Comparison of ENCODE assay signal across 11 mouse cellular contexts in the genomic region with DNA sequence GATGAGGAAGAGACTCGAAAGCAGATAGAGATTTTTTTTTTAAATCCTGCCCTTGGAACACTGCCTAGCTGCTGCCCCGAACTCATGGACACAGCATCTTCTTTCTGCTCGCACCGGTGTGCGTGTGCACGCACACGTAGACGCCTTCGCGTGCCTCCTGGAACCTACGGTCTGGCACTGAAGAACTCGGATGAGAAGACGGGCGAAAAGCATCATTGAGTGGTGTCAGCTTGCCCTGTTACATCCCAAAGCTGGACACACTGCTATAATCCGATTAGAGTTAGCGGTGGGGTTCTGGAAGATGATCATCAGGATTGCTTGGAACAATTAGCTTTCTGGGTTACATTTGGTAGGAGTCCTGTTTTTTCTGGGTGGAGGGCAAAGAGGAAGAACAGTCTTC. TPM values are rescaled to one million over a fixed set of nuclear protein-coding genes. Genes with fewer than 3 reads are reported as not detected.
DNase-seq lines count a peak whose midpoint lies in the region; ATAC-seq lines count a peak whose summit lies in the region.
"Had no signal": no experiment of that assay in that cellular context is flagged by ENCODE, and none has a peak within 500 bp of the region (broad histone marks: within the 10 kb centered on the region; RNA-seq: fewer than 3 reads in every experiment).

No protein-coding gene starts in this region.

- no peaks in the 10 kb centered on the region for H3K9me3 ChIP-seq in kidney, embryonic 15.5 days (replicated peaks)
- no peaks in the 10 kb centered on the region for H3K9me3 ChIP-seq in embryonic facial prominence, embryonic 10.5 days
- H3K9me3 ChIP-seq in hindbrain, embryonic 12.5 days (replicated peaks), result no peaks in the 10 kb centered on the region
- no peaks in the 10 kb centered on the region for H3K9me3 ChIP-seq in midbrain, embryonic 15.5 days

- peaks cover 86% of the 10 kb centered on the region for H3K27me3 ChIP-seq in kidney, embryonic 15.5 days
- H3K27me3 ChIP-seq in embryonic facial prominence, embryonic 10.5 days (replicated peaks; ENCODE audit: low read depth, poor library complexity, severe bottlenecking), result peaks cover 74% of the 10 kb centered on the region
- H3K27me3 ChIP-seq in hindbrain, embryonic 12.5 days, result peaks cover 40% of the 10 kb centered on the region
- H3K27me3 ChIP-seq in midbrain, embryonic 15.5 days (replicated peaks), result no peaks in the 10 kb centered on the region

- H3K36me3 ChIP-seq in kidney, embryonic 15.5 days, result no peaks in the 10 kb centered on the region
- no peaks in the 10 kb centered on the region for H3K36me3 ChIP-seq in embryonic facial prominence, embryonic 10.5 days (replicated peaks)
- no peaks in the 10 kb centered on the region for H3K36me3 ChIP-seq in hindbrain, embryonic 12.5 days
- no peaks in the 10 kb centered on the region for H3K36me3 ChIP-seq in midbrain, embryonic 15.5 days (replicated peaks)

- peak overlapping the region; percentile 32 for H3K4me3 ChIP-seq in kidney, embryonic 15.5 days (replicated peaks)
- H3K4me3 ChIP-seq in embryonic facial prominence, embryonic 10.5 days, result peak overlapping the region; percentile 73
- peak overlapping the region; percentile 90 for H3K4me3 ChIP-seq in hindbrain, embryonic 12.5 days
- H3K4me3 ChIP-seq in midbrain, embryonic 15.5 days, result peak overlapping the region; percentile 73
- H3K4me3 ChIP-seq: megakaryocyte, embryonic 14.5 days had no signal

- H3K4me1 ChIP-seq in kidney, embryonic 15.5 days, result peaks cover 41% of the 10 kb centered on the region
- peaks cover 49% of the 10 kb centered on the region for H3K4me1 ChIP-seq in embryonic facial prominence, embryonic 10.5 days
- H3K4me1 ChIP-seq in hindbrain, embryonic 12.5 days, result peaks cover 50% of the 10 kb centered on the region
- peaks cover 49% of the 10 kb centered on the region for H3K4me1 ChIP-seq in midbrain, embryonic 15.5 days

- 6% methylated on average over 16 of the region's 16 CpGs for WGBS in kidney, embryonic 15.5 days
- 6% methylated on average over 16 of the region's 16 CpGs for WGBS in embryonic facial prominence, embryonic 10.5 days
- 8% methylated on average over 16 of the region's 16 CpGs for WGBS in hindbrain, embryonic 12.5 days
- WGBS in midbrain, embryonic 15.5 days, result 2% methylated on average over 16 of the region's 16 CpGs

- H3K4me2 ChIP-seq in kidney, embryonic 15.5 days, result peak overlapping the region; percentile 58
- H3K4me2 ChIP-seq in hindbrain, embryonic 12.5 days (replicated peaks), result peak overlapping the region; percentile 86
- peak overlapping the region; percentile 92 for H3K4me2 ChIP-seq in midbrain, embryonic 15.5 days

- no peak overlapping the region for H3K9ac ChIP-seq in kidney, embryonic 15.5 days
- H3K9ac ChIP-seq in hindbrain, embryonic 12.5 days, result peak overlapping the region; percentile 96; the same call in 1 of the 2 replicates
- H3K9ac ChIP-seq in midbrain, embryonic 15.5 days, result peak overlapping the region; percentile 91; the same call in 1 of the 2 replicates

- no peak for ATAC-seq in kidney, embryonic 15.5 days (replicated peaks; ENCODE audit: low FRiP score)
- no peak for ATAC-seq in hindbrain, embryonic 12.5 days (ENCODE audit: low FRiP score)
- ATAC-seq in midbrain, embryonic 15.5 days (replicated peaks), result no peak
- ATAC-seq in megakaryocyte-erythroid progenitor cell, adult 5-6 weeks (replicated peaks; ENCODE audit: low FRiP score, low TSS enrichment, poor library complexity, severe bottlenecking), result no peak

- H3K27ac ChIP-seq in kidney, embryonic 15.5 days, result no peak overlapping the region
- no peak overlapping the region for H3K27ac ChIP-seq in embryonic facial prominence, embryonic 10.5 days (replicated peaks)
- H3K27ac ChIP-seq in hindbrain, embryonic 12.5 days, result no peak overlapping the region
- peak overlapping the region; percentile 69 for H3K27ac ChIP-seq in midbrain, embryonic 15.5 days

- intact Hi-C loops in left cerebral cortex, postnatal 25 days (cut with DNase I), result no loop called here

- DNase-seq in kidney, adult 18-20 months, result no peak
- DNase-seq in embryonic facial prominence, embryonic 10.5 days (ENCODE audit: low spot score), result no peak
- DNase-seq in adrenal gland, postnatal 25 days, result no peak
- no peak for DNase-seq in left cerebral cortex, postnatal 25 days (ENCODE audit: low spot score in 2 of 2)

RNA-seq across cellular contexts. Expression of gene Cdk5r2, which starts 4.1 kb away (rescaled TPM):
- 0.05 TPM in 1 of 2 replicates, not detected in the other for polyA plus RNA-seq in kidney, embryonic 15.5 days (2015; fragmentation: Nextera tagmentation; extraction: Ambion mirVana)
- polyA plus RNA-seq in embryonic facial prominence, embryonic 10.5 days (2016; fragmentation: Nextera tagmentation; extraction: Ambion mirVana), result 0.21 and 0.39 TPM in 2 replicates
- polyA plus RNA-seq in hindbrain, embryonic 12.5 days (2016; fragmentation: Nextera tagmentation; extraction: Ambion mirVana), result 6.9 and 7.5 TPM in 2 replicates
- polyA plus RNA-seq in midbrain, embryonic 15.5 days (2015; fragmentation: Nextera tagmentation; extraction: Ambion mirVana), result 9.1 and 9.7 TPM in 2 replicates
- total RNA-seq in adrenal gland, postnatal 25 days (2021), result 4.3 and 5.1 TPM in 2 replicates
- total RNA-seq in left cerebral cortex, postnatal 25 days (2021), result 100 to 1,000 TPM; 441 to 447 TPM
- not detected in 2 replicates for total RNA-seq in megakaryocyte-erythroid progenitor cell, adult 5-6 weeks (2014; fragmentation: Nextera tagmentation)
- not detected in 2 replicates for total RNA-seq in megakaryocyte-erythroid progenitor cell, adult 5-6 weeks (2017)
- total RNA-seq: MEL had no signal

RNA-seq across cellular contexts. Expression of gene Fev, which starts 26.4 kb away (rescaled TPM):
- 0.53 and 0.67 TPM in 2 replicates for polyA plus RNA-seq in kidney, embryonic 15.5 days (2015; fragmentation: Nextera tagmentation; extraction: Ambion mirVana)
- not detected in 2 replicates for polyA plus RNA-seq in embryonic facial prominence, embryonic 10.5 days (2016; fragmentation: Nextera tagmentation; extraction: Ambion mirVana)
- polyA plus RNA-seq in hindbrain, embryonic 12.5 days (2016; fragmentation: Nextera tagmentation; extraction: Ambion mirVana), result 7.0 and 7.6 TPM in 2 replicates
- 1.8 TPM in 2 replicates for polyA plus RNA-seq in midbrain, embryonic 15.5 days (2015; fragmentation: Nextera tagmentation; extraction: Ambion mirVana)
- total RNA-seq in adrenal gland, postnatal 25 days (2021), result 1.7 and 1.8 TPM in 2 replicates
- total RNA-seq in left cerebral cortex, postnatal 25 days (2021), result not detected
- total RNA-seq in megakaryocyte-erythroid progenitor cell, adult 5-6 weeks (2014; fragmentation: Nextera tagmentation), result not detected in 2 replicates
- not detected in 2 replicates for total RNA-seq in megakaryocyte-erythroid progenitor cell, adult 5-6 weeks (2017)
- total RNA-seq: MEL had no signal
- polyA plus RNA-seq: frontal cortex, adult 2 months had no signal

RNA-seq across cellular contexts. Expression of gene Cryba2, which starts 34.1 kb away (rescaled TPM):
- not detected in 2 replicates for polyA plus RNA-seq in kidney, embryonic 15.5 days (2015; fragmentation: Nextera tagmentation; extraction: Ambion mirVana)
- not detected in 2 replicates for polyA plus RNA-seq in embryonic facial prominence, embryonic 10.5 days (2016; fragmentation: Nextera tagmentation; extraction: Ambion mirVana)
- 1.6 and 2.8 TPM in 2 replicates for polyA plus RNA-seq in hindbrain, embryonic 12.5 days (2016; fragmentation: Nextera tagmentation; extraction: Ambion mirVana)
- polyA plus RNA-seq in midbrain, embryonic 15.5 days (2015; fragmentation: Nextera tagmentation; extraction: Ambion mirVana), result 0.38 and 0.72 TPM in 2 replicates
- 2.2 TPM in 1 of 2 replicates, not detected in the other for total RNA-seq in adrenal gland, postnatal 25 days (2021)
- not detected for total RNA-seq in left cerebral cortex, postnatal 25 days (2021)
- not detected in 2 replicates for total RNA-seq in megakaryocyte-erythroid progenitor cell, adult 5-6 weeks (2014; fragmentation: Nextera tagmentation)
- not detected in 2 replicates for total RNA-seq in megakaryocyte-erythroid progenitor cell, adult 5-6 weeks (2017)
- total RNA-seq: MEL had no signal

Comparison
In these comparisons a context has a peak if more than half of its experiments do, and no peak if none do; other contexts are left out.
1. H3K4me3 ChIP-seq: peak in every context shown above with its lines; median percentile 90 in hindbrain, embryonic 12.5 days; 73 in embryonic facial prominence, embryonic 10.5 days; 73 in midbrain, embryonic 15.5 days; 32 in kidney, embryonic 15.5 days.